Mouse (Mus musculus) spleen, adult 2 months (tissue): ENCODE measurements around the gene Zfp362.

Experiments
- CTCF ChIP-seq: fragments of 200-500 bp; IDR thresholded peaks from 2 replicates; pipeline ENCODE4 v1.5.1; 2011; ENCODE audit warnings: mild to moderate bottlenecking, inconsistent platforms; ENCODE audit not compliant: insufficient read depth, insufficient read length, insufficient replicate concordance; ENCODE audit errors: extremely low read depth
- POLR2A ChIP-seq: fragments of 200-500 bp; IDR thresholded peaks from 2 replicates; pipeline ENCODE4 v1.6.1; 2011; ENCODE audit warnings: low read depth, low read length, inconsistent platforms

GRCm38 (mm10) chr4:128753571-128753970, 52.3 kb downstream of the Zfp362 start:
- TF ChIP-seq POLR2A, result no peak
- no peak for TF ChIP-seq CTCF
